Mouse (Mus musculus) megakaryocyte, adult 5-6 weeks (primary cell): ENCODE results near the gene Slc6a20b. TPM values are rescaled to one million over a fixed set of nuclear protein-coding genes. Genes with fewer than 3 reads are reported as not detected.

ENCODE experiments used
- ATAC-seq: 2 replicates; pipeline ENCODE4 v1.8.0; 2016; ENCODE audit warnings: mild to moderate bottlenecking, inconsistent platforms; ENCODE audit not compliant: poor library complexity, severe bottlenecking
- total RNA-seq, 2 experiments: library from RNA; stranded (forward) in 1 of 2; stranded (reverse) in 1 of 2; fragments of 153-499, 151-499 nt in 1 of 2; fragments of 221-1000, 200-1000 nt in 1 of 2; gene quantifications; 2 replicates each; pipeline versions ENCODE4 v1.2.3 to v1.2.4; 2015 to 2017

Gene Slc6a20b
- total RNA-seq, 2 experiments from 2014 or later: 0.22 TPM; not detected in 1

GRCm38 (mm10) chr9:123596910-123597309, 35.5 kb downstream of the Slc6a20b start:
- ATAC-seq: no peak

- no peak for ATAC-seq
These were observed 37.2 kb downstream of the Slc6a20b start for GRCm38 (mm10) chr9:123595194-123595593.

DNA sequence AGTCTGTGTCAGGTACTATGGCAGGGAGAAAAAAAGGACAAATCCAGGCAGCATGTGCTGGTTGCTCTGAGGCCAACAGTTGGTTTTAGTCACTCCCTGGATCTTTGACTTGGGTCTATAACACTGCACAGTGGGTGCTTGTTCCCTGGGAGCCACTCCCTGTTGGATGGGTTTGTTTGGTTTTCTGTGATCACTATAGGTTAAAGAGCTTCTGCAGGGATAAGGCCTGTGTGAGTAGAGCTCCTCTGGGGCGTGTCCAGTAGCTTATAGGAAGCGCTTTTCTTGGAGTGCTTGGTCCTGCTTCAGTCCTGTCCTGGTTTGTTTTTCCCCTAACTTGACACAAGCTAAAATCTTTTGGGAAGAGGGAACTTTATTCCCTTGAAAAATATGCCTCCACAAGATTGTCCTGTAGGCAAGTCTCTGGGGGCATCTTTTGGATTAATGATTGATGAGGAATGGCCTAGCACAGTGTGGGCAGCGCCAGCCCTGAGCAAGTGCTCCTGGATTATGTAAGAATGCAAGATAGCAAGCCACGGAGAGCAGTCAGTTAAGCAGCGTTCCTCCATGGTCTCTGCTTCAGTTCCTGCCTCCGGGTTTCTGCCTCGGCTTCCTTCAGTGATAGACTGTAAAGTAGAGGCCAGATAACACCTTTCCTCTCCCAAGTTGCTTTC, 43.0 kb downstream of the Slc6a20b start:
- ATAC-seq: no peak

- ATAC-seq: peak; percentile 80
These were observed 54.8 kb downstream of the Slc6a20b start for GRCm38 (mm10) chr9:123577360-123578192.

- no peak for ATAC-seq
These were observed 77.8 kb downstream of the Slc6a20b start for GRCm38 (mm10) chr9:123554599-123554998.

Other genes with a start within 250 kb of the Slc6a20b start
- gene Limd1, start 153.9 kb downstream of the Slc6a20b start, total RNA-seq (2015): 47.3 and 50.7 TPM in 2 replicates
- 48.5 and 49.2 TPM in 2 replicates for gene Limd1, start 153.9 kb downstream of the Slc6a20b start, total RNA-seq (2017)
- gene Sacm1l, start 102.8 kb downstream of the Slc6a20b start, total RNA-seq (2015): 38.9 and 41.4 TPM in 2 replicates
- gene Sacm1l, start 102.8 kb downstream of the Slc6a20b start, total RNA-seq (2017): 46.1 and 49.5 TPM in 2 replicates
- gene Ccr9, start 45.9 kb upstream of the Slc6a20b start, total RNA-seq (2015): 0.78 and 1.4 TPM in 2 replicates
- 1.1 and 1.4 TPM in 2 replicates for gene Ccr9, start 45.9 kb upstream of the Slc6a20b start, total RNA-seq (2017)
- gene Slc6a20a, start 46.3 kb upstream of the Slc6a20b start, total RNA-seq (2015): 0.42 and 1.3 TPM in 2 replicates
- gene Slc6a20a, start 46.3 kb upstream of the Slc6a20b start, total RNA-seq (2017): 0.11 and 0.85 TPM in 2 replicates
- 23.5 and 31.5 TPM in 2 replicates for gene Lztfl1, start 85.1 kb upstream of the Slc6a20b start, total RNA-seq (2015)
- gene Lztfl1, start 85.1 kb upstream of the Slc6a20b start, total RNA-seq (2017): 25.5 and 26.1 TPM in 2 replicates
- gene Cxcr6, start 173.9 kb upstream of the Slc6a20b start, total RNA-seq (2015): 1.4 and 3.7 TPM in 2 replicates
- gene Cxcr6, start 173.9 kb upstream of the Slc6a20b start, total RNA-seq (2017): 0.89 and 2.7 TPM in 2 replicates
- gene Fyco1, start 219.3 kb upstream of the Slc6a20b start, total RNA-seq (2015): 20.3 and 24.4 TPM in 2 replicates
- gene Fyco1, start 219.3 kb upstream of the Slc6a20b start, total RNA-seq (2017): 18.2 and 22.2 TPM in 2 replicates
- 0.16 TPM in 1 of 2 replicates, not detected in the other for gene Xcr1, start 229.5 kb upstream of the Slc6a20b start, total RNA-seq (2015)
- 0.18 and 0.33 TPM in 2 replicates for gene Xcr1, start 229.5 kb upstream of the Slc6a20b start, total RNA-seq (2017)